Mouse (Mus musculus) skeletal muscle tissue, adult 2 months (tissue): ENCODE results near the gene Znhit3.

Experiments
- DNase-seq: peaks from one replicate; pipeline ENCODE4 v3.0.0-alpha.2; 2012; ENCODE audit warnings: low read depth, low spot score

Gene Znhit3

GRCm38 (mm10) chr11:84916053-84916702 is at the start of gene Znhit3:
Znhit3 (minus strand) TSS chr11:84916366.
- DNase-seq, result peak; percentile 83

GRCm38 (mm10) chr11:84963556-84963955 is 47.4 kb upstream of the Znhit3 start:
- no peak for DNase-seq

- no peak for DNase-seq
Measured at GRCm38 (mm10) chr11:84962536-84962935, 46.4 kb upstream of the Znhit3 start.

- no peak for DNase-seq
Measured at GRCm38 (mm10) chr11:84961571-84961970, 45.4 kb upstream of the Znhit3 start.

- no peak for DNase-seq
Measured at GRCm38 (mm10) chr11:84960780-84961179, 44.6 kb upstream of the Znhit3 start.

GRCm38 (mm10) chr11:84960291-84960690 is 44.1 kb upstream of the Znhit3 start:
- no peak for DNase-seq

- DNase-seq, result no peak
Measured at GRCm38 (mm10) chr11:84959701-84960181, 43.6 kb upstream of the Znhit3 start.

- DNase-seq, result no peak
Measured at GRCm38 (mm10) chr11:84959181-84959580, 43.0 kb upstream of the Znhit3 start.

- DNase-seq, result no peak
Measured at GRCm38 (mm10) chr11:84958271-84958630, 42.1 kb upstream of the Znhit3 start.

GRCm38 (mm10) chr11:84957591-84958270 is 41.6 kb upstream of the Znhit3 start, which contains the start of gene Car4:
Car4 (plus strand) TSS chr11:84957786.
- DNase-seq, result no peak

- no peak for DNase-seq
Measured at GRCm38 (mm10) chr11:84957171-84957570, 41.0 kb upstream of the Znhit3 start.

- no peak for DNase-seq
Measured at GRCm38 (mm10) chr11:84956400-84956799, 40.2 kb upstream of the Znhit3 start.

GRCm38 (mm10) chr11:84952611-84953010 is 36.4 kb upstream of the Znhit3 start:
- DNase-seq, result no peak

GRCm38 (mm10) chr11:84948526-84948925 is 32.4 kb upstream of the Znhit3 start:
- no peak for DNase-seq

- no peak for DNase-seq
Measured at GRCm38 (mm10) chr11:84948114-84948513, 31.9 kb upstream of the Znhit3 start.

GRCm38 (mm10) chr11:84947206-84947605 is 31.0 kb upstream of the Znhit3 start:
- DNase-seq, result no peak

- DNase-seq, result no peak
Measured at GRCm38 (mm10) chr11:84945841-84946240, 29.7 kb upstream of the Znhit3 start.

GRCm38 (mm10) chr11:84944639-84945435 is 28.7 kb upstream of the Znhit3 start:
- DNase-seq, result no peak

GRCm38 (mm10) chr11:84943948-84944347 is 27.8 kb upstream of the Znhit3 start:
- no peak for DNase-seq

GRCm38 (mm10) chr11:84940140-84940539 is 24.0 kb upstream of the Znhit3 start:
- no peak for DNase-seq

- DNase-seq, result no peak
Measured at GRCm38 (mm10) chr11:84939508-84940053, 23.4 kb upstream of the Znhit3 start.

- DNase-seq, result no peak
Measured at GRCm38 (mm10) chr11:84932261-84932660, 16.1 kb upstream of the Znhit3 start.
